Mouse (Mus musculus) midbrain, postnatal 0 days (tissue): Measurements from ENCODE around the gene Skp2. TPM values are rescaled to one million over a fixed set of nuclear protein-coding genes. Genes with fewer than 3 reads are reported as not detected.

Experiments used
- ATAC-seq: fragments of 200-750 bp; cut with Nextera tagmentation; 2 replicates; pipeline ENCODE4 v1.8.0; 2017; ENCODE audit warnings: moderate number of reproducible peaks, mild to moderate bottlenecking, moderate TSS enrichment, moderate library complexity; ENCODE audit not compliant: low FRiP score
- DNase-seq: peaks from one replicate; pipeline ENCODE4 v3.0.0-alpha.2; 2015; ENCODE audit warnings: low spot score
- H3K27ac ChIP-seq: fragments of 300-500 bp; sonication (generic); 2 replicates; pipeline ENCODE4 v1.5.1; 2014; ENCODE audit warnings: low read depth, mild to moderate bottlenecking, low read length, mixed read lengths
- H3K27me3 ChIP-seq: fragments of 300-500 bp; sonication (generic); 2 replicates; pipeline ENCODE4 v1.6.1; 2014; ENCODE audit warnings: low read length, control low read depth, mixed read lengths; ENCODE audit not compliant: insufficient read depth
- H3K36me3 ChIP-seq: fragments of 300-500 bp; sonication (generic); 2 replicates; pipeline ENCODE4 v1.6.1; 2014; ENCODE audit warnings: low read length, control low read depth, mixed read lengths; ENCODE audit not compliant: insufficient read depth
- H3K4me1 ChIP-seq: fragments of 300-500 bp; sonication (generic); 2 replicates; pipeline ENCODE4 v1.6.1; 2014; ENCODE audit warnings: mild to moderate bottlenecking, control low read depth, antibody characterized with exemption, low read length, mixed read lengths; ENCODE audit not compliant: insufficient read depth
- H3K4me2 ChIP-seq: fragments of 300-500 bp; sonication (generic); 2 replicates; pipeline ENCODE4 v1.6.1; 2014; ENCODE audit warnings: low read depth, mild to moderate bottlenecking, low read length, mixed read lengths; ENCODE audit not compliant: poor library complexity, severe bottlenecking
- H3K4me3 ChIP-seq: fragments of 300-500 bp; sonication (generic); 2 replicates; pipeline ENCODE4 v1.5.1; 2014; ENCODE audit warnings: low read depth, mild to moderate bottlenecking, low read length, moderate library complexity
- H3K9ac ChIP-seq: fragments of 300-500 bp; sonication (generic); replicated peaks from 2 replicates; pipeline ENCODE4 v1.6.1; 2014; ENCODE audit warnings: mild to moderate bottlenecking, low read length, moderate library complexity, mixed read lengths; ENCODE audit not compliant: poor library complexity, severe bottlenecking
- H3K9me3 ChIP-seq: fragments of 300-500 bp; sonication (generic); 2 replicates; pipeline ENCODE4 v1.6.1; 2016; ENCODE audit warnings: low read length, control low read depth
- CTCF ChIP-seq: IDR thresholded peaks from 2 replicates; pipeline ENCODE4 v1.5.1; 2016; ENCODE audit warnings: antibody characterized with exemption, mild to moderate bottlenecking
- WGBS: fragments of 180-500 bp; shearing (Covaris S2); extraction: QIAGEN DNeasy Blood & Tissue Kit; methylation state at CpG from one replicate; pipeline ENCODE4 v1.1.7; 2014; 5-methylcytosine and 5-hydroxymethylcytosine counted together
- polyA plus RNA-seq: library from polyadenylated mRNA; unstranded; fragments of >200 nt; fragmentation: Nextera tagmentation; extraction: Ambion mirVana; gene quantifications from 2 replicates; pipeline ENCODE4 v1.2.1, GENCODE M21; 2015
- total RNA-seq: library from RNA; depleted of rRNA; stranded (reverse); fragments of >200 nt; gene quantifications from 2 replicates; pipeline ENCODE4 v1.2.3, GENCODE M21; 2014

The Skp2 gene
- total and polyA plus RNA-seq, 2 experiments from 2014 or later: 7.8 to 9.3 TPM

- WGBS: 87% methylated on average over 17 of the region's 17 CpGs
- ATAC-seq (no peak), DNase-seq (peak; percentile 42)
- no peak for TF ChIP-seq CTCF
- Histone ChIP-seq H3K27me3 (no peaks in the 10 kb centered on the region), H3K4me1 (no peaks in the 10 kb centered on the region), H3K36me3 (peaks cover 5% of the 10 kb centered on the region; the same call in 1 of the 2 replicates), H3K4me3 (no peak overlapping the region), H3K9ac (no peak overlapping the region), H3K27ac (no peak overlapping the region), H3K9me3 (no peaks in the 10 kb centered on the region), H3K4me2 (no peak overlapping the region)
Observed at GRCm38 (mm10) chr15:9087895-9088682, 67.1 kb downstream of the Skp2 start.

DNA sequence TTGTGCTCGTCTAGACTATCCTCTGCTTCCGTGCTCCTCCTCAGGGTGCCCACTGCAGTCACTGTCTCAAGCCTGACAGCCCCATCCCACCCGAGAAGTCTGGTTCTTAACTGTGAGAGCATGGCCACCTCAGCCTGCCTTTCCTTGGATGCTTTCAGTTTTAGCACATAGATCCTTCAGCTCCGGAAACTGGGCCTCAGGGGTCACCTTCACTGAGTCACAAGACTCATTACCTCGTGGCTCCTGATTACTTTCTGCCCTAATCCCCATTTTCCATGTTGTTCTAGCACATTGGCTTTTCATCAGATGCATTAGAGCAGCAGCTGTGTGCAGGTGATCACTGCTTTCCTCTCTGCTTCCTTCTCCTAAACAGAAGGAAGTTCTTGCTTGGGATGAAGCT lies 67.8 kb downstream of the Skp2 start:
- WGBS: 69% methylated on average over 5 of the region's 5 CpGs
- ATAC-seq (no peak), DNase-seq (no peak)
- H3K4me2 ChIP-seq: no peak overlapping the region
- no peaks in the 10 kb centered on the region for H3K27me3 ChIP-seq
- H3K36me3 ChIP-seq: peaks cover 5% of the 10 kb centered on the region; the same call in 1 of the 2 replicates
- no peak overlapping the region for H3K4me3 ChIP-seq
- TF ChIP-seq CTCF: no peak
- H3K9me3 ChIP-seq: no peaks in the 10 kb centered on the region
- H3K9ac ChIP-seq: no peak overlapping the region
- H3K27ac ChIP-seq: no peak overlapping the region
- no peaks in the 10 kb centered on the region for H3K4me1 ChIP-seq

DNA sequence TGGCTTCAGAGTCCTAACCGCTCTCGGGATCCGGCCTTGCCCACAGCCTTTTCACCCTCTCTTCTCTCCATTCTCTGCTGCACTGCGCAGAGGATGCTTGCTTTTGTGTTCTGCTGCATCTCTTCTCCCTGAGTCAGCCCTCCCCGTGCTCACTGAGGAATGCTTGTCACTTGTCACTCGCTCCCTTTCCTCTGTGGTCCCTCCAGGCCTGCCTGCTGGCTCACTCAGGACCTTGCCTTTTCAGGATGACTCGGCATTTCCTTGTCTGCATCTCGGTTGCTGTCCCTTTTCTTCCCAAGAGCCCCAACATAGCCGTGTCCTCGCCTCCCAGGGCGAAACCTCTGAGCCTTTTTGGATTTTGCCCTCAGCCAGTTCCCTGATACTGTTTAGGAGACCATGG lies 68.4 kb downstream of the Skp2 start:
- H3K4me1 ChIP-seq: no peaks in the 10 kb centered on the region
- no peak overlapping the region for H3K4me3 ChIP-seq
- ATAC-seq (no peak), DNase-seq (no peak)
- H3K9me3 ChIP-seq: no peaks in the 10 kb centered on the region
- peaks cover 5% of the 10 kb centered on the region; the same call in 1 of the 2 replicates for H3K36me3 ChIP-seq
- 58% methylated on average over 11 of the region's 11 CpGs for WGBS
- H3K27ac ChIP-seq: no peak overlapping the region
- H3K27me3 ChIP-seq: no peaks in the 10 kb centered on the region
- no peak overlapping the region for H3K9ac ChIP-seq
- no peak for TF ChIP-seq CTCF
- H3K4me2 ChIP-seq: no peak overlapping the region

DNA sequence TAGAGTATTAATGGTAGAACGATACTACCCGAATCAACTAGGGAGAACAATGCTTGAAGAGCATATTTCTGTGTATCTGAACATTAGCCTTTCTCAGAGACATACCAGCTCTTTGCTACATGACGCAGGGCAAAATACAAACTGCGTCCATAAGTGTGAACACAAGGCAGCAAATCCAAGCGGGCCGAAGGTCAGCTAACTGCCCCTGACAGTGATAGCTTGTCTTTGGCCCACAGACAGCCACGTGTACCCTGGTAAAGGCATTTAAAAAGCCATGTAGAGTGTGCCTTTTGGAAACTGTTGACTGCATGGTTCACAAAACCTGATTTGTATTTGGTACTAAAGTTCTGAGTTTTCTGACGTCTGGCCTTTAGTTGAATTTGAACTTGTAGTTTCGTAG lies 72.5 kb downstream of the Skp2 start:
- Histone ChIP-seq H3K36me3 (peaks cover 2% of the 10 kb centered on the region; the same call in 1 of the 2 replicates), H3K4me2 (no peak overlapping the region), H3K27ac (no peak overlapping the region), H3K4me1 (no peaks in the 10 kb centered on the region), H3K4me3 (no peak overlapping the region), H3K27me3 (no peaks in the 10 kb centered on the region), H3K9me3 (no peaks in the 10 kb centered on the region), H3K9ac (no peak overlapping the region)
- TF ChIP-seq CTCF: no peak
- 92% methylated on average over 9 of the region's 9 CpGs for WGBS
- ATAC-seq (no peak), DNase-seq (no peak)

DNA sequence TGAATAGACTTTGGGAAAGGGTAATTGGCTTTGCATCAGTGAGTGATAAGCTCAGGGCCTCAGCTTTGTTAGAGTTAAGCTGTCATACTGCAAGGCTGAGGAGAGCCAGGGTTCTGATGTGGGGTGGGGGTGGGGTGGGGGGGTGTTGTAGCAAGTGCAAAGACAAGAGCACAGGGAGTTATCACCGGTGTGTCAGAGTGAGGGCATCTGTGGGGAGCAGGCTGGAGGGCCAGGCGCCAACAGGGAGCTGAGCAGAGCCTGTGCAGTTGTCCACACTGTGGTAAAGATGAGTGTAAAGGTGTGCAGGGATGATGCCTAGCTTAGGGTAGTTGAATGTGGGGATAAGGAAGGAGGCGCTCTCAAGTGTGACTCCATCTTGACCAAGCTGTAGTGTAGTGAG lies 73.9 kb downstream of the Skp2 start:
- no peak for DNase-seq
- Histone ChIP-seq H3K4me2 (no peak overlapping the region), H3K4me1 (no peaks in the 10 kb centered on the region), H3K36me3 (peaks cover 2% of the 10 kb centered on the region; the same call in 1 of the 2 replicates), H3K9ac (no peak overlapping the region), H3K9me3 (no peaks in the 10 kb centered on the region), H3K27ac (no peak overlapping the region), H3K4me3 (no peak overlapping the region), H3K27me3 (no peaks in the 10 kb centered on the region)
- WGBS: 69% methylated on average over 3 of the region's 3 CpGs
- no peak for TF ChIP-seq CTCF
- peak; percentile 48; the same call in 1 of the 2 replicates for ATAC-seq

DNA sequence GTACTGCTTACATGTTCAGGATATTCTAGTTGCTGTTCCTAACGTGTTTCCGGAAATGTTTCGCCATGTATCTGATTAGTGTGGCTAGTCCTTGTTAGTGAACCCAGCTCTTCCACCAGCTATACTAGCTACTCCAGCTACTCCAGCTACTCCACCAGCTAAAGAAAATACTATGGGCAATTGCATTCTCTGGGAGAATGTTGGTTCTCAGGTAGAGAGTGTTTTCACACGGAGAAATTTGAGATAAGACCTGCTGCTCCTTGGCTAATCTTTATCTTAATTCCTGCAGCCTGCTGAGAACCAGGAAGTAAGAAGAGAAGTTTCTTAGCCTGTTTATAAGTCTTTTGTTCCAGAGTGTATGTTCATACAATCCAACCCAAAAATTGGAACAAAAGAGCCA lies 75.0 kb downstream of the Skp2 start:
- TF ChIP-seq CTCF: no peak
- H3K27ac ChIP-seq: no peak overlapping the region
- no peaks in the 10 kb centered on the region for H3K4me1 ChIP-seq
- ATAC-seq (no peak), DNase-seq (no peak)
- H3K27me3 ChIP-seq: no peaks in the 10 kb centered on the region
- H3K4me3 ChIP-seq: no peak overlapping the region
- 70% methylated on average over 4 of the region's 4 CpGs for WGBS
- H3K36me3 ChIP-seq: no peaks in the 10 kb centered on the region
- H3K4me2 ChIP-seq: no peak overlapping the region
- H3K9me3 ChIP-seq: no peaks in the 10 kb centered on the region
- H3K9ac ChIP-seq: no peak overlapping the region
